Mouse (Mus musculus) fat pad, adult 2 months (tissue): ENCODE results near the gene Dennd1b.

Experiments used
- DNase-seq: peaks from one replicate; pipeline ENCODE4 v3.0.0-alpha.2; 2011; ENCODE audit warnings: low read depth, low spot score; ENCODE audit errors: extremely low read depth

Gene Dennd1b

GRCm38 (mm10) chr1:139174058-139174832 lies 211.0 kb downstream of the Dennd1b start:
- no peak for DNase-seq

- no peak for DNase-seq
These were observed 216.5 kb downstream of the Dennd1b start for GRCm38 (mm10) chr1:139179707-139180106.

- no peak for DNase-seq
These were observed 217.4 kb downstream of the Dennd1b start for GRCm38 (mm10) chr1:139180481-139181149.

- DNase-seq: no peak
These were observed 229.4 kb downstream of the Dennd1b start for GRCm38 (mm10) chr1:139192635-139193034.

- no peak for DNase-seq
These were observed 230.8 kb downstream of the Dennd1b start for GRCm38 (mm10) chr1:139194011-139194410.

- no peak for DNase-seq
These were observed 231.3 kb downstream of the Dennd1b start for GRCm38 (mm10) chr1:139194428-139195028.

- no peak for DNase-seq
These were observed 239.8 kb downstream of the Dennd1b start for GRCm38 (mm10) chr1:139203026-139203425.

- no peak for DNase-seq
These were observed 243.0 kb downstream of the Dennd1b start for GRCm38 (mm10) chr1:139206259-139206658.

- DNase-seq: no peak
These were observed 246.6 kb downstream of the Dennd1b start for GRCm38 (mm10) chr1:139209796-139210195.

- no peak for DNase-seq
These were observed 247.3 kb downstream of the Dennd1b start for GRCm38 (mm10) chr1:139210505-139210904.

- DNase-seq: no peak
These were observed 252.1 kb downstream of the Dennd1b start for GRCm38 (mm10) chr1:139215311-139215710.

- DNase-seq: no peak
These were observed 260.6 kb downstream of the Dennd1b start for GRCm38 (mm10) chr1:139223804-139224203.

- DNase-seq: no peak
These were observed 261.2 kb downstream of the Dennd1b start for GRCm38 (mm10) chr1:139224309-139224949.
